Mouse (Mus musculus): ENCODE measurements around the gene Cnppd1.

- TF ChIP-seq CTCF (IDR thresholded peaks at IDR 0.05; ENCODE audit: control insufficient read depth, insufficient read depth, insufficient replicate concordance, low read depth, low read length) (no peak), POLR2A (IDR thresholded peaks at IDR 0.05; ENCODE audit: control insufficient read depth, low read depth, low read length) (no peak)
Observed at GRCm38 (mm10) chr1:75191258-75191621, 48.7 kb upstream of the Cnppd1 start.
